Comparison of ENCODE assay signal across 8 mouse cellular contexts in genomic region chr16:95701802-95702561, GRCm38 (mm10). TPM values are rescaled to one million over a fixed set of nuclear protein-coding genes. Genes with fewer than 3 reads are reported as not detected.
DNase-seq lines count a peak whose midpoint lies in the region; ATAC-seq lines count a peak whose summit lies in the region.

TSS of gene Ets2 (plus strand) at chr16:95702075.

- DNase-seq in Muller cell, postnatal 12 days (ENCODE audit: inconsistent ontology term): peak; percentile 96
- peak; percentile 91 for DNase-seq in cerebellum, adult 9-11 months
- DNase-seq in frontal cortex, postnatal 10 days (ENCODE audit: low spot score in 2 of 2): peak; percentile 85 to 86
- DNase-seq in layer of hippocampus, postnatal 14 days (ENCODE audit: low spot score in 2 of 2): peak; percentile 86 to 89
- DNase-seq in lung, postnatal 14 days: peak; percentile 94
- peak; percentile 40 for DNase-seq in retina, adult 2 months (ENCODE audit: low read depth, low spot score)
- DNase-seq in thymus, postnatal 36 days: peak; percentile 90 to 92

- H3K27ac ChIP-seq in hindbrain, embryonic 12.5 days: peak within 1 kb of the TSS; percentile 87

- peak within 1 kb of the TSS; percentile 95 for H3K4me2 ChIP-seq in hindbrain, embryonic 12.5 days (replicated peaks)

- WGBS in hindbrain, embryonic 12.5 days: 0% methylated on average over 45 of the region's 64 CpGs

- no peaks in the 10 kb centered on the region for H3K9me3 ChIP-seq in hindbrain, embryonic 12.5 days (replicated peaks)

- no peaks in the 10 kb centered on the region for H3K27me3 ChIP-seq in hindbrain, embryonic 12.5 days

- H3K9ac ChIP-seq in hindbrain, embryonic 12.5 days: peak within 1 kb of the TSS; percentile 87

- peak; percentile 94 for ATAC-seq in hindbrain, embryonic 12.5 days (ENCODE audit: low FRiP score)

- no peaks in the 10 kb centered on the region for H3K36me3 ChIP-seq in hindbrain, embryonic 12.5 days

- peak within 1 kb of the TSS; percentile 87 for H3K4me3 ChIP-seq in hindbrain, embryonic 12.5 days

- H3K4me1 ChIP-seq in hindbrain, embryonic 12.5 days: peaks cover 18% of the 10 kb centered on the region

RNA-seq across cellular contexts. Expression of gene Ets2, which starts in this region (rescaled TPM):
- 44.6 and 47.9 TPM in 2 replicates for polyA plus RNA-seq in hindbrain, embryonic 12.5 days (2016; fragmentation: Nextera tagmentation; extraction: Ambion mirVana)
- 10 to 100 TPM; 42.9 to 49.5 TPM for total RNA-seq in layer of hippocampus, postnatal 14 days (2021)

Comparison
In these comparisons a context has a peak if more than half of its experiments do, and no peak if none do; other contexts are left out.
1. Peak in every context shown above with its lines: DNase-seq, ATAC-seq, H3K4me3 ChIP-seq and H3K27ac ChIP-seq.
2. DNase-seq: peak in every context shown above with its lines; median percentile 96 in Muller cell, postnatal 12 days; 94 in lung, postnatal 14 days; 91 in cerebellum, adult 9-11 months; 91 in thymus, postnatal 36 days; 88 in layer of hippocampus, postnatal 14 days; 86 in frontal cortex, postnatal 10 days; 40 in retina, adult 2 months.